ENCODE assay signal across 15 mouse cellular contexts in the genomic region with DNA sequence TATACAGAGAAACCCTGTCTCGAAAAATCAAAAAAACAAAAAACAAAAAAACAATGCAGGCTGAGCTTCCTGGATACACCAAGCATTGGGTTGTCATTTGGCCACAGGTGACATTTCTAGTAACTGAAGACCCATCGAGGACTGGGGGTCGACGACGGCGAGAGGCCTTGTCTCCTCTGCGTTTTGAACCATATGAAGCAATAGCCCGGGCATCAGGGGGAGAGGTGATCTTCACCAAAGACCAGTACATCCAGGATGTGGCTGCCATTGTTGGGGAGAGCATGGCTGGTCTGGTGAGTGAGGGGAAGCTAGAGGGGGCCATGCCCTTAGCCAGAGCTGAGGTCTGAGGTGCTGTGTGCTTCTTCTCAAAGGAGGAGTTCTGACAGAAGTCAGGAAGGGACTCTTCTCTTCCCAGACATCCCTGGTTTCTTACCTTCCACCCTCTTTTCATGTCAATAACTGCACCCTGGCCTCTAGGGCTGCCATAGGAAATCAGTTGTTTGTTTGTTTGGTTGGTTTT. TPM values are rescaled to one million over a fixed set of nuclear protein-coding genes. Genes with fewer than 3 reads are reported as not detected.
DNase-seq lines count a peak whose midpoint lies in the region; ATAC-seq and TF ChIP-seq lines count a peak whose summit lies in the region.
"Had no signal": no experiment of that assay in that cellular context is flagged by ENCODE, and none has a peak within 500 bp of the region (broad histone marks: within the 10 kb centered on the region; RNA-seq: fewer than 3 reads in every experiment).

No protein-coding gene starts in this region.

- no peak for ATAC-seq in midbrain, embryonic 11.5 days (ENCODE audit: low FRiP score)
- ATAC-seq in midbrain, postnatal 0 days (ENCODE audit: low FRiP score) = no peak
- ATAC-seq: forebrain, embryonic 16.5 days; midbrain, embryonic 15.5 days had no signal

- WGBS in kidney, adult 2 months = 92% methylated on average over 8 of the region's 8 CpGs
- WGBS in midbrain, embryonic 10.5 days = 94% methylated on average over 8 of the region's 8 CpGs
- 95% methylated on average over 8 of the region's 8 CpGs for WGBS in midbrain, embryonic 11.5 days
- WGBS in midbrain, postnatal 0 days = 95% methylated on average over 8 of the region's 8 CpGs

- no peaks in the 10 kb centered on the region for H3K4me1 ChIP-seq in kidney, adult 2 months (ENCODE audit: control insufficient read depth, insufficient read depth, low read length)
- H3K4me1 ChIP-seq in midbrain, embryonic 10.5 days = peaks cover 52% of the 10 kb centered on the region
- H3K4me1 ChIP-seq in midbrain, embryonic 11.5 days (ENCODE audit: control insufficient read depth, insufficient read depth, low read length) = peaks cover 12% of the 10 kb centered on the region
- H3K4me1 ChIP-seq in midbrain, postnatal 0 days (ENCODE audit: insufficient read depth, low read length) = no peaks in the 10 kb centered on the region

- no peak overlapping the region for H3K4me2 ChIP-seq in midbrain, embryonic 11.5 days
- H3K4me2 ChIP-seq in midbrain, postnatal 0 days (ENCODE audit: low read depth, low read length, poor library complexity, severe bottlenecking) = no peak overlapping the region
- H3K4me2 ChIP-seq: midbrain, embryonic 15.5 days had no signal

- H3K9me3 ChIP-seq in midbrain, embryonic 10.5 days (replicated peaks) = no peaks in the 10 kb centered on the region
- no peaks in the 10 kb centered on the region for H3K9me3 ChIP-seq in midbrain, embryonic 11.5 days (ENCODE audit: control insufficient read depth, low read length)
- no peaks in the 10 kb centered on the region for H3K9me3 ChIP-seq in midbrain, postnatal 0 days (ENCODE audit: low read length)
- H3K9me3 ChIP-seq: midbrain, embryonic 15.5 days had no signal

- no peak for TF ChIP-seq POLR2A in kidney, adult 2 months (IDR thresholded peaks at IDR 0.05; ENCODE audit: low read depth, low read length)

- TF ChIP-seq CTCF in kidney, adult 2 months (conservative IDR thresholded peaks at IDR 0.05; ENCODE audit: insufficient read depth, insufficient read length, low read depth, low read length) = no peak
- TF ChIP-seq CTCF in midbrain, postnatal 0 days (IDR thresholded peaks at IDR 0.05) = no peak

- DNase-seq in heart, adult 11 months = peak; percentile 91
- no peak for DNase-seq in heart, adult 18-20 months
- no peak for DNase-seq in kidney, adult 2 months
- no peak for DNase-seq in kidney, adult 8-10 months
- no peak for DNase-seq in midbrain, embryonic 10.5 days (ENCODE audit: low spot score)
- DNase-seq in midbrain, embryonic 11.5 days (ENCODE audit: low spot score, missing footprints) = no peak
- no peak for DNase-seq in layer of hippocampus, postnatal 14 days (ENCODE audit: low spot score in 2 of 2)
- DNase-seq in midbrain, postnatal 0 days (ENCODE audit: low spot score) = no peak
- DNase-seq: cerebellum, postnatal 14 days; thymus, postnatal 14 days had no signal

- H3K4me3 ChIP-seq in kidney, adult 2 months (ENCODE audit: insufficient read depth, low read depth, low read length) = no peak overlapping the region
- no peak overlapping the region for H3K4me3 ChIP-seq in midbrain, embryonic 10.5 days
- H3K4me3 ChIP-seq in midbrain, embryonic 11.5 days (ENCODE audit: low read depth, low read length) = no peak overlapping the region
- no peak overlapping the region for H3K4me3 ChIP-seq in midbrain, postnatal 0 days (ENCODE audit: low read depth, low read length)
- H3K4me3 ChIP-seq: left cerebral cortex, adult 2 months; midbrain, embryonic 15.5 days had no signal

- peak overlapping the region; percentile 32; the same call in 1 of the 2 replicates for H3K27ac ChIP-seq in kidney, adult 2 months (ENCODE audit: insufficient read depth, low read depth, low read length)
- peak overlapping the region; percentile 33; the same call in 1 of the 2 replicates for H3K27ac ChIP-seq in midbrain, embryonic 10.5 days (replicated peaks)
- no peak overlapping the region for H3K27ac ChIP-seq in midbrain, embryonic 11.5 days (ENCODE audit: low read depth, low read length)
- H3K27ac ChIP-seq in midbrain, postnatal 0 days (ENCODE audit: low read depth, low read length) = no peak overlapping the region
- H3K27ac ChIP-seq: left cerebral cortex, adult 2 months; midbrain, embryonic 15.5 days had no signal

- no peaks in the 10 kb centered on the region for H3K27me3 ChIP-seq in kidney, adult 2 months (replicated peaks; ENCODE audit: control insufficient read depth, insufficient read depth, low read length)
- no peaks in the 10 kb centered on the region for H3K27me3 ChIP-seq in midbrain, embryonic 10.5 days (ENCODE audit: low read depth, poor library complexity, severe bottlenecking)
- no peaks in the 10 kb centered on the region for H3K27me3 ChIP-seq in midbrain, embryonic 11.5 days (ENCODE audit: control insufficient read depth, insufficient read depth, low read length)
- H3K27me3 ChIP-seq in midbrain, postnatal 0 days (ENCODE audit: insufficient read depth, low read length) = no peaks in the 10 kb centered on the region
- H3K27me3 ChIP-seq: midbrain, embryonic 15.5 days had no signal

- no peak overlapping the region for H3K9ac ChIP-seq in midbrain, embryonic 11.5 days (ENCODE audit: low read length)
- no peak overlapping the region for H3K9ac ChIP-seq in midbrain, postnatal 0 days (replicated peaks; ENCODE audit: low read length, poor library complexity, severe bottlenecking)
- H3K9ac ChIP-seq: midbrain, embryonic 15.5 days had no signal

- no peaks in the 10 kb centered on the region for H3K36me3 ChIP-seq in kidney, adult 2 months (ENCODE audit: control insufficient read depth, insufficient read depth, low read length)
- peaks cover 21% of the 10 kb centered on the region for H3K36me3 ChIP-seq in midbrain, embryonic 10.5 days
- no peaks in the 10 kb centered on the region for H3K36me3 ChIP-seq in midbrain, embryonic 11.5 days (ENCODE audit: control insufficient read depth, insufficient read depth, low read length)
- H3K36me3 ChIP-seq in midbrain, postnatal 0 days (ENCODE audit: insufficient read depth, low read length) = no peaks in the 10 kb centered on the region
- H3K36me3 ChIP-seq: midbrain, embryonic 15.5 days had no signal

RNA-seq across cellular contexts. Expression of a gene that starts 5.2 kb away (rescaled TPM):
- total RNA-seq in heart, adult 18-20 months (2021) = not detected
- 0.69 and 0.77 TPM in 2 replicates for polyA plus RNA-seq in kidney, adult 2 months (2012; rRNA removed)
- polyA plus RNA-seq in midbrain, embryonic 10.5 days (2016; fragmentation: Nextera tagmentation; extraction: Ambion mirVana) = 7.1 and 7.7 TPM in 2 replicates
- polyA plus RNA-seq in midbrain, embryonic 11.5 days (2014; fragmentation: Nextera tagmentation; extraction: Ambion mirVana) = 5.3 and 7.3 TPM in 2 replicates
- 1 to 10 TPM; 1.8 to 2.6 TPM for total RNA-seq in layer of hippocampus, postnatal 14 days (2021)
- total RNA-seq in midbrain, postnatal 0 days (2014; rRNA removed) = 0.38 TPM in 1 of 2 replicates, not detected in the other
- 1.5 and 1.6 TPM in 2 replicates for polyA plus RNA-seq in midbrain, postnatal 0 days (2015; fragmentation: Nextera tagmentation; extraction: Ambion mirVana)
- total RNA-seq: gastrocnemius, adult 8-10 months had no signal
- polyA plus RNA-seq: macrophage had no signal

RNA-seq across cellular contexts. Expression of a gene that starts 6.2 kb away (rescaled TPM):
- 10 to 100 TPM; 13.1 to 14.1 TPM for total RNA-seq in heart, adult 18-20 months (2021)
- 0.80 and 0.89 TPM in 2 replicates for polyA plus RNA-seq in kidney, adult 2 months (2012; rRNA removed)
- 0.19 and 0.28 TPM in 2 replicates for polyA plus RNA-seq in midbrain, embryonic 10.5 days (2016; fragmentation: Nextera tagmentation; extraction: Ambion mirVana)
- 0.07 TPM in 1 of 2 replicates, not detected in the other for polyA plus RNA-seq in midbrain, embryonic 11.5 days (2014; fragmentation: Nextera tagmentation; extraction: Ambion mirVana)
- under 1 TPM; 0.14 to 0.21 TPM for total RNA-seq in layer of hippocampus, postnatal 14 days (2021)
- total RNA-seq in midbrain, postnatal 0 days (2014; rRNA removed) = 0.19 and 0.44 TPM in 2 replicates
- 0.06 and 0.14 TPM in 2 replicates for polyA plus RNA-seq in midbrain, postnatal 0 days (2015; fragmentation: Nextera tagmentation; extraction: Ambion mirVana)

RNA-seq across cellular contexts. Expression of a gene that starts 21.8 kb away (rescaled TPM):
- 10 to 100 TPM; 32.4 to 35.1 TPM for total RNA-seq in heart, adult 18-20 months (2021)
- polyA plus RNA-seq in kidney, adult 2 months (2012; rRNA removed) = 52.5 and 64.5 TPM in 2 replicates
- 177 and 210 TPM in 2 replicates for polyA plus RNA-seq in midbrain, embryonic 10.5 days (2016; fragmentation: Nextera tagmentation; extraction: Ambion mirVana)
- polyA plus RNA-seq in midbrain, embryonic 11.5 days (2014; fragmentation: Nextera tagmentation; extraction: Ambion mirVana) = 76.1 and 81.2 TPM in 2 replicates
- total RNA-seq in layer of hippocampus, postnatal 14 days (2021) = 10 to 100 TPM; 52.9 to 55.9 TPM
- 89.0 and 97.8 TPM in 2 replicates for total RNA-seq in midbrain, postnatal 0 days (2014; rRNA removed)
- polyA plus RNA-seq in midbrain, postnatal 0 days (2015; fragmentation: Nextera tagmentation; extraction: Ambion mirVana) = 39.7 and 40.9 TPM in 2 replicates

RNA-seq across cellular contexts. Expression of a gene that starts 23.9 kb away (rescaled TPM):
- total RNA-seq in heart, adult 18-20 months (2021) = not detected
- polyA plus RNA-seq in kidney, adult 2 months (2012; rRNA removed) = 1.6 and 2.4 TPM in 2 replicates
- 5.4 and 6.3 TPM in 2 replicates for polyA plus RNA-seq in midbrain, embryonic 10.5 days (2016; fragmentation: Nextera tagmentation; extraction: Ambion mirVana)
- polyA plus RNA-seq in midbrain, embryonic 11.5 days (2014; fragmentation: Nextera tagmentation; extraction: Ambion mirVana) = 5.0 and 5.2 TPM in 2 replicates
- total RNA-seq in layer of hippocampus, postnatal 14 days (2021) = 1 to 10 TPM in 1 of 2 experiments, under 1 TPM in 1; 0.79 to 1.9 TPM
- 1.7 and 3.8 TPM in 2 replicates for total RNA-seq in midbrain, postnatal 0 days (2014; rRNA removed)
- 1.3 and 1.4 TPM in 2 replicates for polyA plus RNA-seq in midbrain, postnatal 0 days (2015; fragmentation: Nextera tagmentation; extraction: Ambion mirVana)
- total RNA-seq: gastrocnemius, adult 8-10 months had no signal

RNA-seq across cellular contexts. Expression of a gene that starts 27.2 kb away (rescaled TPM):
- 10 to 100 TPM; 30.4 to 32.4 TPM for total RNA-seq in heart, adult 18-20 months (2021)
- polyA plus RNA-seq in kidney, adult 2 months (2012; rRNA removed) = 105 and 117 TPM in 2 replicates
- polyA plus RNA-seq in midbrain, embryonic 10.5 days (2016; fragmentation: Nextera tagmentation; extraction: Ambion mirVana) = 216 and 217 TPM in 2 replicates
- polyA plus RNA-seq in midbrain, embryonic 11.5 days (2014; fragmentation: Nextera tagmentation; extraction: Ambion mirVana) = 73.8 and 83.9 TPM in 2 replicates
- total RNA-seq in layer of hippocampus, postnatal 14 days (2021) = 10 to 100 TPM; 11.7 to 14.8 TPM
- 28.0 and 33.4 TPM in 2 replicates for total RNA-seq in midbrain, postnatal 0 days (2014; rRNA removed)
- 40.0 and 41.9 TPM in 2 replicates for polyA plus RNA-seq in midbrain, postnatal 0 days (2015; fragmentation: Nextera tagmentation; extraction: Ambion mirVana)

Comparison
In these comparisons a context has a peak if more than half of its experiments do, and no peak if none do; other contexts are left out.
1. H3K27ac ChIP-seq: peak in kidney, adult 2 months (single experiment) and midbrain, embryonic 10.5 days (single experiment); none in midbrain, embryonic 11.5 days (single experiment) and midbrain, postnatal 0 days (single experiment).